Mouse (Mus musculus) stomach, postnatal 0 days (tissue): Measurements from ENCODE around the gene Rer1.

ENCODE experiments used
- CTCF ChIP-seq: IDR thresholded peaks from 2 replicates; pipeline ENCODE4 v1.5.1; 2016; ENCODE audit warnings: antibody characterized with exemption, low read depth, mild to moderate bottlenecking, moderate library complexity
- EP300 ChIP-seq: optimal IDR thresholded peaks from 2 replicates; pipeline ENCODE3; 2016; ENCODE audit warnings: antibody characterized with exemption

DNA sequence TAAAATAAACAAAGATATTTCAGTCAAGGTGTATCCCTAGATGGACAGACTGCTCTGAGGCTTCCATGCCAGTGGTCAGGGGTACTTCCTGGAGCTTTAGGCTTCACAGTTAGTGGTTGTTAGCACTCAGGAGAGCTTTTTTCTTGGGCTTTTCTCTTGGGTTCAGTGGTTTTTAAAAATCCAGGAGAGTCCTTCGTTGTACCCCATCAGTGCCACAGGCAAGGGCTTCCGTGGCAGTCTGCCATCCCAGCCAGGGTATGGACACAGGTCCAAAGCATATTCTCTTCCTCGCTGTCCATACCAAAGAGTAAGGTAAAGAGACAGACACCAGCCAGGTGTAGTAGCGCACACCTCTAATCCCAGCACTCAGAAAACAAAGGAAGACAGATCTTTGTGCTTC, 4.0 kb upstream of the Rer1 start:
- TF ChIP-seq CTCF (no peak), EP300 (no peak)
